Mouse (Mus musculus) olfactory bulb, adult 2 months (tissue): ENCODE results near the gene Narfl. TPM values are rescaled to one million over a fixed set of nuclear protein-coding genes. Genes with fewer than 3 reads are reported as not detected.

ENCODE experiments used
- H3K27ac ChIP-seq: fragments of 200-500 bp; 2 replicates; pipeline ENCODE4 v1.5.1; 2012; ENCODE audit warnings: low read depth, low read length; ENCODE audit not compliant: insufficient read depth
- H3K4me1 ChIP-seq: fragments of 200-500 bp; 2 replicates; pipeline ENCODE4 v1.6.1; 2012; ENCODE audit warnings: low read length; ENCODE audit not compliant: control insufficient read depth, insufficient read depth
- H3K4me3 ChIP-seq: fragments of 200-500 bp; 2 replicates; pipeline ENCODE4 v1.5.1; 2012; ENCODE audit warnings: mild to moderate bottlenecking, low read depth, low read length, moderate library complexity; ENCODE audit not compliant: insufficient read depth
- CTCF ChIP-seq: fragments of 200-500 bp; IDR thresholded peaks from 2 replicates; pipeline ENCODE4 v1.5.1; 2012; ENCODE audit warnings: low read depth, mild to moderate bottlenecking, low read length, moderate library complexity; ENCODE audit not compliant: insufficient read depth
- POLR2A ChIP-seq: fragments of 200-500 bp; IDR thresholded peaks from 2 replicates; pipeline ENCODE4 v1.6.1; 2012; ENCODE audit warnings: mild to moderate bottlenecking, low read depth, low read length, moderate library complexity; ENCODE audit not compliant: insufficient read depth
- WGBS: fragments of 180-500 bp; shearing (Covaris S2); methylation state at CpG from one replicate; pipeline ENCODE4 v1.1.7; 2018; 5-methylcytosine and 5-hydroxymethylcytosine counted together
- polyA plus RNA-seq: library from polyadenylated mRNA; stranded (reverse); fragments of >200 nt; gene quantifications from 2 replicates; pipeline ENCODE4 v1.2.4, GENCODE M21; 2012; ENCODE audit warnings: low replicate concordance; ENCODE audit not compliant: missing spikeins, insufficient read depth, insufficient read length

Gene Narfl
- polyA plus RNA-seq, 1 experiment, result not detected

GRCm38 (mm10) chr17:25808789-25809605, 35.4 kb downstream of the Narfl start, which contains the start of gene Fbxl16:
TSS of gene Fbxl16 (plus strand) at chr17:25809085.
- Histone ChIP-seq H3K4me3 (peak within 1 kb of the TSS; percentile 77), H3K4me1 (peaks cover 38% of the 10 kb centered on the region), H3K27ac (peak within 1 kb of the TSS; percentile 86)
- WGBS, result under 1% methylated on average over 98 of the region's 100 CpGs
- TF ChIP-seq POLR2A, result peak; percentile 91
- TF ChIP-seq CTCF, result 0 out of 2 replicates have a peak, but pooled peaks have one; percentile 14

DNA sequence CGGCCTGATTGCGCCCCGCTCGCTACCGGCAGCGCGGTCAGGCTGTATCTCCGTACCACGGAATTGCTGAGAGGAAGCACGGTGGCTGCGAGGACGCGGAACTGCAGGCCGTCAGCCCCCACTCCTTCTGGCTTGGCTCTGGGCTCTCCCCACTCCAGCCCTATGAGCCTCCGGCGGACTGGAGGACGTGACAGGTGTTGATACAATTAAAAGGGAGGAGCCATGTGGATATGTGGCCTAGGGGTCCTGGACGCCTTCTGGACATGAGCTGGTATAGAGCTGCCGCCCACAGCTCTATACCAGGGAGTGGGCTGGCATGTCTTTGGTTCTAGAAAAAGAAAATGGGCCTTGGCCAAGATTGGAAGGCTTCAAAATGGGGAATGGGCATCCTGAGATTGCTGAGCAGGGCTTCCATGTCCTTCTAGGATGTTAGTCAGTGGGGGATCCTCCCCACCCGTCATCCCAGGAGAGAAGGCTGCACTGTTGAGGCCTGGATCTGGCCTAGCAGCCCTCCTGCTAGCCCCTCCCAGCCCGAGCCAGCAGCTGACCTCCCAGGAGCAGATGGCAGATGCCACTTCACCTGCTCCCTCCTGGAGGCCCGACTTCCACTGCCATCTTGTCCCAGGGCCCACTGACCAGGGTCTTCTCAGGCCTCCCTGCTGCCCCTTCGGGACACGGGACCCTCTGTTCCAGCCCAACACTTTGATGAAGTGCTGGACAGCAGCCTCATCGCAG, 36.2 kb downstream of the Narfl start:
- TF ChIP-seq CTCF, result no peak
- TF ChIP-seq POLR2A, result no peak
- WGBS, result 7% methylated on average over 25 of the region's 25 CpGs

GRCm38 (mm10) chr17:25810890-25811289, 37.3 kb downstream of the Narfl start:
- TF ChIP-seq CTCF, result no peak
- no peak for TF ChIP-seq POLR2A
- WGBS, result 58% methylated on average over 4 of the region's 4 CpGs
- peaks cover 42% of the 10 kb centered on the region for H3K4me1 ChIP-seq
- H3K27ac ChIP-seq, result no peak overlapping the region
- peak overlapping the region; percentile 77; the same call in 1 of the 2 replicates for H3K4me3 ChIP-seq

More for the DNA sequence above, 36.2 kb downstream of the Narfl start:
- H3K4me1 ChIP-seq, result peaks cover 38% of the 10 kb centered on the region
- peak overlapping the region; percentile 76 for H3K27ac ChIP-seq
- H3K4me3 ChIP-seq, result peak overlapping the region; percentile 77

- TF ChIP-seq CTCF, result peak; percentile 32; the same call in 1 of the 2 replicates
- 0 out of 2 replicates have a peak, but pooled peaks have one; percentile 20 for TF ChIP-seq POLR2A
- Histone ChIP-seq H3K4me3 (peak overlapping the region; percentile 44), H3K27ac (peak overlapping the region; percentile 66), H3K4me1 (peaks cover 40% of the 10 kb centered on the region)
- under 1% methylated on average over 20 of the region's 20 CpGs for WGBS
Measured at GRCm38 (mm10) chr17:25813471-25813870, 39.9 kb downstream of the Narfl start.

- Histone ChIP-seq H3K27ac (no peak overlapping the region), H3K4me3 (no peak overlapping the region), H3K4me1 (peaks cover 17% of the 10 kb centered on the region)
- 86% methylated on average over 11 of the region's 11 CpGs for WGBS
- no peak for TF ChIP-seq POLR2A
- TF ChIP-seq CTCF, result no peak
Measured at GRCm38 (mm10) chr17:25817662-25818061, 44.1 kb downstream of the Narfl start.

DNA sequence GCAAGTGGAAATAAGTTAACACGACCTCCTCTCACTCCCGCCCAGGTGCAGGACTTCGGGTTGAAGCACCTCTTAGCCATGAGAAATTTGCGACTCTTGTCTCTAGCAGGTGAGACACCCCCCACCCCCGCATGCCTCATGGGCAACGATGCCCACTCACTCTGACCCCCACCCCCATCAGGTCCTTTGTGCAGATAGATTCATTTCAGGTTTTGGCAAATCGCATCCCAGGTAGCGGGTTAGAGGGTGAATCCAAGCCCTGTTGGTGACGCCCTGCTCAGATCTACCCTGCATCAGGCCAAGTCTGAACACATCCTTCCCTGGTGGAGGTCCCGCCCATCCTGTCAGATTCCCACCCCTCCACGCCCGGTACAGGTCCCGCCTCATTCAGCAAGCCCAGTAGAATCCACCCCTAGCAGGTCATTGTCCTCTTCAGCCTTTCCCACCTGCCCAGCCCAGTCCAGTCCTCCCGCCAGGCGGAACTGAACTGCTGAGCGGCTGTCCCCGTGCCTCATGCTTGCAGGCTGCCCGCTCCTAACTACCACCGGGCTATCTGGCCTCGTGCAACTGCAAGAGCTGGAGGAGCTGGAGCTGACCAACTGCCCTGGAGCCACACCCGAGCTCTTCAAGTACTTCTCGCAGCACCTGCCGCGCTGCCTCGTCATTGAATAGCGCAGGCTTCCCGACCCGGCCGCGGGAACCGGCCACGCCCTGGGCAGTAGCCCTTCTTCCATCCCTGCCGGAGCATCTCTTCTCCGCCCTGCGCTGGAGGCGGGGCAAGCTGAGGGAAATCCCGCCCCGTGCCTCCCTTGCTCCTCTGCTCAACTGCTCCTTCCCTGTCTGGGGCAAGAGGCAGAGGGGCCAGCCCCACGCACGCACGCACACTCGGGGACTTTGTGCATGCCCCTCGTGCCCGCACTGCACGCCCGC, 45.5 kb downstream of the Narfl start:
- TF ChIP-seq CTCF (no peak), POLR2A (no peak)
- peaks cover 14% of the 10 kb centered on the region for H3K4me1 ChIP-seq
- no peak overlapping the region for H3K4me3 ChIP-seq
- 24% methylated on average over 46 of the region's 46 CpGs for WGBS
- no peak overlapping the region for H3K27ac ChIP-seq

DNA sequence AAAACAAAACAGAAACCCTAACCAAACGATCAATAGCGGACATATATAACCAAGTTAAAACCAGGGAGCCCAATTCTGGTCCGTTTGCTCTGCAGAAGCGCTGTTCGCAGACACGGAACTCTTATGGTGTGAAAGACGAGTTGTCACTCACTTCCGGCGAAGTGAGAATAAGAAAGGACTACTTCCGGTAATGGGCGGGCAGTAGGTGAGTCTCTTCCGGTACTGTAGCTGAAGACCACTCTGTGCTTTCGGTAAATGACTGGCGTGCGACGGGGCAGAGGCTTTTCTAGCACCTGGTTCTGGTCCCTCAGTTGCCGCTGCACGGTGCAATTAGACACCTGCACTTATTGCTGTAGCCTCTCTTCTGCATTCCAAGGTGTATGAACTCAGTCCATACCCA, 49.9 kb downstream of the Narfl start, which contains the start of gene Wdr24:
Gene Wdr24, plus strand, starts transcription at position 176 of the 400 bp plus-strand sequence.
- peak within 1 kb of the TSS; percentile 71 for H3K4me3 ChIP-seq
- peaks cover 45% of the 10 kb centered on the region for H3K4me1 ChIP-seq
- WGBS, result under 1% methylated on average over 18 of the region's 18 CpGs
- TF ChIP-seq CTCF (no peak), POLR2A (no peak)
- H3K27ac ChIP-seq, result peak within 1 kb of the TSS; percentile 81
